Mouse (Mus musculus): Measurements from ENCODE around the gene 2410137M14Rik.

The 2410137M14Rik gene

GRCm38 (mm10) chr17:36949265-36949664 is 31.8 kb downstream of the 2410137M14Rik start:
- no peak for DNase-seq (ENCODE audit: low spot score in 2 of 2)

GRCm38 (mm10) chr17:36948286-36948685 is 32.8 kb downstream of the 2410137M14Rik start:
- no peak for DNase-seq (ENCODE audit: low spot score in 2 of 2)

DNA sequence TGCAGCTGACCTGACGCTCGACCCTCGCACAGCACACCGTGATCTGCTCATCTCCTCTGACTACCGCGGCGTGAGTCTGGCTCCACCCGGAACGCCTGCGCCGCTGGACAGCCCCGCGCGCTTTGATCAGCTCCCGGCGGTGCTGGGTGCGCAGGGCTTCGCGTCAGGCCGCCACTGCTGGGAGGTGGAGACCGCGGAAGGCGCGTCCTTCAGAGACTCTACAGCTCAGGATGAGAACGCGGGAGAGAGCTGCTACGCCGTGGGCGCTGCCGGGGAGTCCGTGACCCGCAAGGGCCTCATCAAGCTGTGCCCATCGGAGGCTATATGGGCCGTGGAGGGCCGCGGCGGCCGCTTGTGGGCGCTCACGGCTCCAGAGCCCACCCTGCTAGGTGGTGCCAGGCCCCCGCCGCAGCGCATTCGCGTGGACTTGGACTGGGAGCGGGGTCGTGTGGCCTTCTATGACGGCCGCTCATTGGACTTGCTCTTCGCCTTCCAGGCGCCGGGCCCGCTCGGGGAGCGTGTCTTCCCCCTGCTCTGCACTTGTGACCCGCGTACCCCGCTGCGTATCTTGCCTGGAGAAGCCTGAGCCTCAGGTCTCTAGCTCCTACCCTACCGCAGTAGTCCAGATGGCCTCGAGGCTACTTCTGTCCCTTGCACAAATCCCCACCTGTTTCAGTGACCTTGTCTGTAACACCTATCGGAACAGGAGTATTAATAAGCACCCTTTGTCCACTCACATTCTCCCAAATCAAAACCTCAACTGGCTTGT is 33.8 kb downstream of the 2410137M14Rik start:
- DNase-seq (ENCODE audit: low spot score in 2 of 2): no peak

DNA sequence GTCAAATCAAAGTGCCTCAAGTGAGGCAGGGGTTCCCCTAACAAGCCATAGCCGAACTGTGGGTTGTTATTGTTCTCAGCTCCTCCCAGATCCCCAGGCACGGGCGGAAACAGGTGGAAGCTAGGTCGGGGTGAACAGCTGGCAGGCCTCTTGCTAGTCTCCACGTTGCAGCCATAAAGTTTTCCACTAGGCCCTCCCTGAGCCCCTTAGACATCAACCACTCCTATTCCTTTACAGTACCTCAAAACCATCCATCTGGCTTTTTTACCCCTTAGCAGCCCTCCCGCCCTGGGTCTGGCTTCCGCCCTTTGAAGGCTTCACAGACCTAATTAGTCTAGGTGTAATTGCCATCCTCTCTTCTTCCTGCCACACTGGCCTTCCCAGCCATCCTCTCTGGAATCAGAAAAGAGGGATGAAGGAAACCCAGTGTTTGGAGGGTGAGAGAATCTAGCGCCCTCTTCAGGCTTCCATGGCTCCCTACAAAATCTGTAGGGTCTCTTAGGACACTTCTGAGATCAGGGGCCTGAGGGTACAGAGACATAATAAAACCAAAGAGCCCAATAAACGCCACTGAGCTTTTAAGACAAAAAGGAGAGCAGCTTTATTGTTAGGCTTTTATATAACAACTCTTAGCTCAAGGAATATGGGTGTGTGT is 36.8 kb downstream of the 2410137M14Rik start:
- DNase-seq (ENCODE audit: low spot score in 2 of 2): no peak

DNA sequence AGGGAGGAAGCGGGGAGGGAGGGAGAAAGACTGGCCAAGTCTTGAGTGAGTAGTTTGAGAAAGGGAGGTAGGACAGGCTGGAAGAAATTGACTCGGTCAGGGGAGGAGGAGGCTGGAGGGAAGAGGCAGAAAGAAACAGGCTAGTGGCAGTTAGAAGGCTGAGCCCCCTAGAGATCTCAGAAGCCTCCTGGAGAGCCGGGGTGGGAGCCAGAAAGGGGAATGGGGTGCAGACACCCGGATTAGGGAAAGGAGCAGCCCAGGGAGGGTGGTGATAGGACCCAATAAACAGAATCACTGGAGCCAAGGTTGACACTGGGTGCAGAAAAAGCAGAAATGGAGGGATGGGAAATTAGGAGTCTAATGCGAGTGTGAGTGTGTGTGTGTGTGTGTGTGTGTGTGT is 37.3 kb downstream of the 2410137M14Rik start:
- no peak for DNase-seq (ENCODE audit: low spot score in 2 of 2)

- peak; percentile 55 to 64 for DNase-seq (ENCODE audit: low spot score in 2 of 2)
Observed at GRCm38 (mm10) chr17:36942791-36943471, 38.1 kb downstream of the 2410137M14Rik start, which contains the start of gene Rnf39. Rnf39 (plus strand) TSS chr17:36942918.

GRCm38 (mm10) chr17:36942391-36942790 is 38.6 kb downstream of the 2410137M14Rik start:
- peak; percentile 73 to 74 for DNase-seq (ENCODE audit: low spot score in 2 of 2)

GRCm38 (mm10) chr17:36938056-36938455 is 43.0 kb downstream of the 2410137M14Rik start:
- DNase-seq (ENCODE audit: low spot score in 2 of 2): no peak

GRCm38 (mm10) chr17:36931806-36932205 is 49.2 kb downstream of the 2410137M14Rik start:
- no peak for DNase-seq (ENCODE audit: low spot score in 2 of 2)

DNA sequence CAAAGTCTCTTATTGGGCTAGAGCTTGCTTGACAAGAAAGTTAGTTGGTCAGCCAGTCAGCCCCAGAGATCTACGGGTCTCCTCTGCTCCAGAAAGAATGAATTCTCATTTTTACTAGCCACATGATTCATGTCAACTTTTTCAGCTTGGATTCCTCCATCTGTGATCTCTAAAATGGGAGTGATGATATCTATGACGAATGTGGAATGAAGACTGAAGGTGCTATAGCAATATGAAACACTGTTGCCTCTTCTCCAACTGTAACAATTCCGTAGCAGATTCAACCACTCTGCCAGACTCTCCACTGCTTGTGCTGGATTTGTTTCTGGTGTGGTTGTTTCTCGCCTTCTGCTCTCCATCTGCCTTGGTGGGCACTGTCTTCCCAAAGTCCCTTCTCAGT is 49.9 kb downstream of the 2410137M14Rik start:
- no peak for DNase-seq (ENCODE audit: low spot score in 2 of 2)

- no peak for DNase-seq (ENCODE audit: low spot score in 2 of 2)
Observed at GRCm38 (mm10) chr17:36930233-36930632, 50.8 kb downstream of the 2410137M14Rik start.

DNA sequence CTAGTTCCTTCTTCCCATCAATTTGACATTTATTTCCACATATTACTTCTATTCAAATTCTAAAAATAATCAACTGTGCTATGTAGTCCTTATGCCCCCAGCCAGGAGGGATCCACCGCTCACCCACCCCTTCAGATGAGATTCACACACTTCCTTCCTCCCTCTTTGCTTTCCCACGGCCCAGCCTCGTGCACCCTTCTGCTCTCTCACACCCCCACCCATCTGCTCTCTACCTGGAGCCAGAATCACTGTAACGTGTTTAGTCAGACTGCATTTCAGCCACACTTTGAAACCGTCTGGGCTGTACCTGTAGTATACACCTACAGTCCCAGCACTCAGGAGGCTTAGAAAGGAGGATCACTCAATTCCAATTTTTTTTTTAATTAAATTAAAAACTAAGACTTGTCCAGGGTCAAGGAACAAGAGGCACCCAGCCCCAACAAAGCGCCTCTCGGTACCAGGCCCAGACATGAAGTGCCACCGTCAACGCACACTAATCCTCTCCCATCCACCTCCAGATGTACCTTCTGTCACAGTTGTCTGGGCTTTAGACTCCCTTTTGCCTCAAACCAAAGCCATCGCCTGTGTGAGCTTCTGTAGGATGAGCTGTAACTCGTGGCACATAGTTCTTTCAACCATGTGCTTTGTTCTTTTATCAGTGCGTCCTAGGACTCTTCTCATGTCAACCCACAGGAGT is 51.7 kb downstream of the 2410137M14Rik start:
- DNase-seq (ENCODE audit: low spot score in 2 of 2): no peak

Measured in urinary bladder, adult 18-20 months (tissue).